Mouse (Mus musculus): ENCODE results near the gene Atp6v0c. TPM values are rescaled to one million over a fixed set of nuclear protein-coding genes. Genes with fewer than 3 reads are reported as not detected.

Atp6v0c gene
- polyA plus RNA-seq, 1 experiment from 2014 or later, result 1,362 TPM

DNA sequence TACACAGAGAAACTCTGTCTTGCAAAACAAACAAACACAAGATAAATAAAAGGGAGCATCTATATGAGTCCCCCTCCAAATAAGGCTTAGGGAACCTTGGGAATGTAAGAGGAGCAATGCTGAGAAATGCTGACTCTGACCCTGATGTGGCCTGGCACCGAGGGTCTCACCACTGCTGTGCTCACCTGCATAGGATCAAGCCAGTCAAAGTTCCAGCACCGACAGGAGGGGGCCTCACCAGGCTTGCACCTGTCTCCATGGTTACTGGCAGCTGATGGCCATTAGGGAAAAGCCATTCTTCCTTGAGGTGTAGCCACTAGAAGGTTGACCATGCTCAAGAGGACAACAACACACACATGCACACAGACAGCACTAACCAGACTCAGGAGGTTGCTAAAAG lies 26.6 kb downstream of the Atp6v0c start:
- Histone ChIP-seq H3K27me3 (replicated peaks; ENCODE audit: control insufficient read depth, insufficient read depth, low read length) (no peaks in the 10 kb centered on the region), H3K4me2 (replicated peaks; ENCODE audit: low read depth) (no peak overlapping the region), H3K4me3 (ENCODE audit: low read depth, low read length) (no peak overlapping the region), H3K4me1 (replicated peaks; ENCODE audit: control insufficient read depth, insufficient read depth, low read length) (peaks cover 17% of the 10 kb centered on the region), H3K9me3 (ENCODE audit: control insufficient read depth) (no peaks in the 10 kb centered on the region), H3K27ac (ENCODE audit: low read depth, low read length) (no peak overlapping the region), H3K36me3 (ENCODE audit: control insufficient read depth, insufficient read depth) (no peaks in the 10 kb centered on the region), H3K9ac (ENCODE audit: low read depth, low read length) (no peak overlapping the region)
- ATAC-seq, result no peak
- WGBS, result 34% methylated on average over 2 of the region's 2 CpGs
- TF ChIP-seq CTCF (IDR thresholded peaks at IDR 0.05; ENCODE audit: low read depth), result no peak

DNA sequence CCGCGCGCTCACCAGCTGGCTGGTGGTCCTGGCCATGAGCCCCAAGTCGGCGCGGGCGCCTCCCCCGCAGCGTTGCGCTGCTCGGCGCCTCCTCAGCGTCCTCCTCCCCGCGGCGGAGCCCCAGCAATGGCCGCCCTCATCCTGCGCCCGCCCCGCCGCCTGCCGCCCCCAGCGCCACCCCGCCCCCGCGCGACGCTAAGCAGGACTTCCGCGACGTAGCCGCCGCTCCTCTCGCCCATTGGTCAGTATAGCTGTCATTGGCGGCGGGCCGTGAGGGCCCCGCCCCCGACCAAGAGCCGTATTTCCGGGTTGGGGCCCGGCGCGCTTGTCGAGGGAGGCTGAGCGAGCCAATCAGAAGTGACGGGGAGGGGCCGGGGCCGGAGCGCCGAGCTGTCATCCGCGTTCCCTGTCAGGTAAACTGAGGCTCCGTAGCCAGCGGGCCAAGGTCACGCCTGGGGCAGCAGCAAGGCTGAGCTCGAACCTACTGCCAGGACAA lies 28.0 kb downstream of the Atp6v0c start:
- Histone ChIP-seq H3K27me3 (replicated peaks; ENCODE audit: control insufficient read depth, insufficient read depth, low read length) (no peaks in the 10 kb centered on the region), H3K9ac (ENCODE audit: low read depth, low read length) (peak overlapping the region; percentile 90), H3K4me3 (ENCODE audit: low read depth, low read length) (peak overlapping the region; percentile 97), H3K9me3 (ENCODE audit: control insufficient read depth) (no peaks in the 10 kb centered on the region), H3K36me3 (ENCODE audit: control insufficient read depth, insufficient read depth) (no peaks in the 10 kb centered on the region), H3K4me1 (replicated peaks; ENCODE audit: control insufficient read depth, insufficient read depth, low read length) (peaks cover 17% of the 10 kb centered on the region), H3K4me2 (replicated peaks; ENCODE audit: low read depth) (peak overlapping the region; percentile 79), H3K27ac (ENCODE audit: low read depth, low read length) (peak overlapping the region; percentile 91)
- TF ChIP-seq CTCF (IDR thresholded peaks at IDR 0.05; ENCODE audit: low read depth), result no peak
- 0% methylated on average over 57 of the region's 57 CpGs for WGBS
- ATAC-seq, result peak; percentile 98

- peak; percentile 71 for ATAC-seq
Measured at GRCm38 (mm10) chr17:24140845-24141424, 28.6 kb downstream of the Atp6v0c start.

GRCm38 (mm10) chr17:24139968-24140367 lies 29.5 kb downstream of the Atp6v0c start:
- H3K36me3 ChIP-seq (ENCODE audit: control insufficient read depth, insufficient read depth), result no peaks in the 10 kb centered on the region
- no peak overlapping the region for H3K27ac ChIP-seq (ENCODE audit: low read depth, low read length)
- ATAC-seq, result no peak
- H3K27me3 ChIP-seq (replicated peaks; ENCODE audit: control insufficient read depth, insufficient read depth, low read length), result no peaks in the 10 kb centered on the region
- no peaks in the 10 kb centered on the region for H3K9me3 ChIP-seq (ENCODE audit: control insufficient read depth)
- H3K4me1 ChIP-seq (replicated peaks; ENCODE audit: control insufficient read depth, insufficient read depth, low read length), result peaks cover 17% of the 10 kb centered on the region
- TF ChIP-seq CTCF (IDR thresholded peaks at IDR 0.05; ENCODE audit: low read depth), result no peak
- WGBS, result 58% methylated on average over 4 of the region's 4 CpGs
- peak overlapping the region; percentile 97; the same call in 1 of the 2 replicates for H3K4me3 ChIP-seq (ENCODE audit: low read depth, low read length)
- no peak overlapping the region for H3K9ac ChIP-seq (ENCODE audit: low read depth, low read length)
- H3K4me2 ChIP-seq (replicated peaks; ENCODE audit: low read depth), result peak overlapping the region; percentile 73

More at GRCm38 (mm10) chr17:24140845-24141424, 28.6 kb downstream of the Atp6v0c start:
- TF ChIP-seq CTCF (IDR thresholded peaks at IDR 0.05; ENCODE audit: low read depth), result no peak
- WGBS, result 2% methylated on average over 32 of the region's 43 CpGs
- Histone ChIP-seq H3K36me3 (ENCODE audit: control insufficient read depth, insufficient read depth) (no peaks in the 10 kb centered on the region), H3K4me3 (ENCODE audit: low read depth, low read length) (peak overlapping the region; percentile 97), H3K4me2 (replicated peaks; ENCODE audit: low read depth) (peak overlapping the region; percentile 73), H3K27ac (ENCODE audit: low read depth, low read length) (peak overlapping the region; percentile 91), H3K9me3 (ENCODE audit: control insufficient read depth) (no peaks in the 10 kb centered on the region), H3K9ac (ENCODE audit: low read depth, low read length) (peak overlapping the region; percentile 90), H3K4me1 (replicated peaks; ENCODE audit: control insufficient read depth, insufficient read depth, low read length) (peaks cover 17% of the 10 kb centered on the region), H3K27me3 (replicated peaks; ENCODE audit: control insufficient read depth, insufficient read depth, low read length) (no peaks in the 10 kb centered on the region)

DNA sequence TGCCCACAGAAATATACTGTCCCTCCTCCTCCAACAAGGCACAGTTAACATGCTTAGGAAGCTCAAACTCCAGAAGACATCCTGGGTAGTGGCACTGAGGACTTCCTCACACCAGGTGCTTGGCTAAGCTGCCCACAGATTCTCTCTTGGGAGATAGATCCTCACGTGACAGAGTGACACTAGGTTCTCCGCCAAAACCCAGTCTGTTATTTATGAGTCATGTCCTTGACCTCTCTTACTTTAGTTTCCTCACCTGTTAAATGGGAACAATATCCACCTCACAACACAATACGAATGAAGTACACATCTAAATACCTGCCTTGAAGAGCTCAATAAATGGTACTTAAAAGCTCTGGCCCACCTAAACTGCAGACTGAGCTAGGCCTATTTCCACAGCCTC lies 30.2 kb downstream of the Atp6v0c start:
- no peak for ATAC-seq
- peaks cover 17% of the 10 kb centered on the region for H3K4me1 ChIP-seq (replicated peaks; ENCODE audit: control insufficient read depth, insufficient read depth, low read length)
- H3K4me2 ChIP-seq (replicated peaks; ENCODE audit: low read depth), result no peak overlapping the region
- 72% methylated on average over 3 of the region's 3 CpGs for WGBS
- H3K4me3 ChIP-seq (ENCODE audit: low read depth, low read length), result no peak overlapping the region
- H3K27me3 ChIP-seq (replicated peaks; ENCODE audit: control insufficient read depth, insufficient read depth, low read length), result no peaks in the 10 kb centered on the region
- no peaks in the 10 kb centered on the region for H3K9me3 ChIP-seq (ENCODE audit: control insufficient read depth)
- no peak overlapping the region for H3K27ac ChIP-seq (ENCODE audit: low read depth, low read length)
- no peak overlapping the region for H3K9ac ChIP-seq (ENCODE audit: low read depth, low read length)
- H3K36me3 ChIP-seq (ENCODE audit: control insufficient read depth, insufficient read depth), result no peaks in the 10 kb centered on the region
- no peak for TF ChIP-seq CTCF (IDR thresholded peaks at IDR 0.05; ENCODE audit: low read depth)

DNA sequence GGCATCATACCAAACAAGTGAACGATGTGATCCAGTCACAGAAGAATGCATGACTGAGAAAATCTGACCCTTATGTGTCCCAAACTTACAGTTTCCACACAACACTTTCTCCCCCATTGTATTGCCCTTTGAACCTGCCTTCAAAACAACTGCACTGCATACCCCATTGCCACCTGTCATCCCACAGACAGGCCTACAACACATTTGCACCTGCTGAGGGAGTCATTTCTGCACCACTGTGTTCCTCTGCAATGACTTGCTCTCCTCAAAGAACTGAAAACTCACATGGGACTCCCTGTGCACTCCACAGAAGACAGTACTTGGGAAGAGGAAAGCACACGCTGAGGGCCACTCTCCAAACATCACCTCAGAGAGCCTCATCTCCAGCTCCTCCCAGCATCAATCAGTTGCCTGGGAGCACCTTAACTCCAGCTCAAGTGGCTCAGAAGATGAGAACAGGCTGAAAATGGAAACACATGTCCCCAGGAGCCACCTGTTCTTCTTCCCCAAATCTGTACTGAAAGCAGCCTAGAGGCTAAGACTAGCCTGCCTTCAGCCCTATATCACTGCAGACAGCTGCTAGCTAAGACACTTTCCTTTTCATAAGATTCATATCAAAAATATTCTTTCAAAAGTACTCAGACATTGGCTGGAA lies 32.1 kb downstream of the Atp6v0c start:
- H3K27me3 ChIP-seq (replicated peaks; ENCODE audit: control insufficient read depth, insufficient read depth, low read length), result no peaks in the 10 kb centered on the region
- WGBS, result 63% methylated on average over 2 of the region's 2 CpGs
- ATAC-seq, result no peak

More for the DNA sequence above, 32.1 kb downstream of the Atp6v0c start:
- peaks cover 16% of the 10 kb centered on the region for H3K4me1 ChIP-seq (replicated peaks; ENCODE audit: control insufficient read depth, insufficient read depth, low read length)
- no peak for TF ChIP-seq CTCF (IDR thresholded peaks at IDR 0.05; ENCODE audit: low read depth)
- no peaks in the 10 kb centered on the region for H3K9me3 ChIP-seq (ENCODE audit: control insufficient read depth)
- no peak overlapping the region for H3K27ac ChIP-seq (ENCODE audit: low read depth, low read length)
- H3K9ac ChIP-seq (ENCODE audit: low read depth, low read length), result no peak overlapping the region
- no peaks in the 10 kb centered on the region for H3K36me3 ChIP-seq (ENCODE audit: control insufficient read depth, insufficient read depth)
- no peak overlapping the region for H3K4me3 ChIP-seq (ENCODE audit: low read depth, low read length)
- H3K4me2 ChIP-seq (replicated peaks; ENCODE audit: low read depth), result no peak overlapping the region
